Comparison of ENCODE assay signal across 19 mouse cellular contexts in the genomic region with DNA sequence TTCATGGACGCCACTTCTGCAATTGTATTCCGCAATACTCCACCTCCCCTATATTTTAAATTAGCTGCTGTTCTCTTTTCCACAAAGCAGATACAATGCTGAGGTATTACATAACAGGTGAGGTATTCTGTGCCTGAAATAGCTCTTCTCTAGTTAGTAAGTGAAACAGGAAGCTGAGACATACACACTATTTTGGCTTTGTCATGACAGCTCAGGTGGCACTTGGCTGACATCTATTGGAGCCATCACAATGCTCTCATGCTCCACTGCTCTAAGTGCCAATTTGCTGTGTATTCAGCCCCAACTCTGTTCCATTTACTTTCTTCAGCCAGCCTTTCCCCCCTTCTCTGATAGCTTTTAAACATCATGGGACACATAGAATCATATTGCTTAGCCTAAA.
DNase-seq lines count a peak whose midpoint lies in the region; ATAC-seq and TF ChIP-seq lines count a peak whose summit lies in the region.
"Had no signal": no experiment of that assay in that cellular context is flagged by ENCODE, and none has a peak within 500 bp of the region (broad histone marks: within the 10 kb centered on the region; RNA-seq: fewer than 3 reads in every experiment).

No protein-coding gene starts in this region.

- peak; percentile 2 for DNase-seq in cerebellum, adult 18-20 months
- no peak for DNase-seq in cerebellum, adult 11-12 months
- no peak for DNase-seq in midbrain, postnatal 0 days (ENCODE audit: low spot score)
- no peak for DNase-seq in midbrain, embryonic 10.5 days (ENCODE audit: low spot score)
- DNase-seq in cerebellum, postnatal 10 days, result peak; percentile 3 to 5
- DNase-seq in telencephalon, adult 2 months (ENCODE audit: low read depth, low spot score), result peak; percentile 31
- no peak for DNase-seq in heart, postnatal 36 days
- DNase-seq in thymus, adult 18-20 months, result no peak
- DNase-seq: gastrocnemius, adult 2 months; kidney, adult 2 months; layer of hippocampus, adult 9-11 months; thymus, postnatal 36 days had no signal

- no peak overlapping the region for H3K9ac ChIP-seq in midbrain, postnatal 0 days (replicated peaks; ENCODE audit: low read length, poor library complexity, severe bottlenecking)
- H3K9ac ChIP-seq: hindbrain, embryonic 15.5 days; neural tube, embryonic 15.5 days had no signal

- WGBS in midbrain, postnatal 0 days, result 86% methylated on average over 2 of the region's 2 CpGs
- WGBS in midbrain, embryonic 10.5 days, result 86% methylated on average over 2 of the region's 2 CpGs

- no peak overlapping the region for H3K4me2 ChIP-seq in midbrain, postnatal 0 days (ENCODE audit: low read depth, low read length, poor library complexity, severe bottlenecking)
- H3K4me2 ChIP-seq: hindbrain, embryonic 15.5 days; neural tube, embryonic 15.5 days had no signal

- H3K4me3 ChIP-seq in midbrain, postnatal 0 days (ENCODE audit: low read depth, low read length), result no peak overlapping the region
- no peak overlapping the region for H3K4me3 ChIP-seq in midbrain, embryonic 10.5 days
- H3K4me3 ChIP-seq: forebrain, embryonic 10.5 days; gastrocnemius, adult 2 months; hindbrain, embryonic 15.5 days; left cerebral cortex, adult 2 months; neural tube, embryonic 15.5 days had no signal

- no peak overlapping the region for H3K27ac ChIP-seq in midbrain, postnatal 0 days (ENCODE audit: low read depth, low read length)
- no peak overlapping the region for H3K27ac ChIP-seq in midbrain, embryonic 10.5 days (replicated peaks)
- H3K27ac ChIP-seq: forebrain, embryonic 10.5 days; gastrocnemius, adult 2 months; hindbrain, embryonic 15.5 days; kidney, postnatal 0 days; left cerebral cortex, adult 2 months; macrophage; neural tube, embryonic 15.5 days had no signal

- no peak for ATAC-seq in midbrain, postnatal 0 days (ENCODE audit: low FRiP score)
- ATAC-seq: midbrain, embryonic 16.5 days had no signal

- no peaks in the 10 kb centered on the region for H3K36me3 ChIP-seq in midbrain, postnatal 0 days (ENCODE audit: insufficient read depth, low read length)
- H3K36me3 ChIP-seq in midbrain, embryonic 10.5 days, result no peaks in the 10 kb centered on the region
- H3K36me3 ChIP-seq: forebrain, embryonic 10.5 days; hindbrain, embryonic 15.5 days; neural tube, embryonic 15.5 days had no signal

- TF ChIP-seq CTCF in midbrain, postnatal 0 days (IDR thresholded peaks at IDR 0.05), result peak; percentile 43

- H3K27me3 ChIP-seq in midbrain, postnatal 0 days (ENCODE audit: insufficient read depth, low read length), result no peaks in the 10 kb centered on the region
- no peaks in the 10 kb centered on the region for H3K27me3 ChIP-seq in midbrain, embryonic 10.5 days (ENCODE audit: low read depth, poor library complexity, severe bottlenecking)
- H3K27me3 ChIP-seq: hindbrain, embryonic 15.5 days; neural tube, embryonic 15.5 days had no signal

- intact Hi-C loops in heart, postnatal 36 days (cut with DNase I), result no loop called here

- no peaks in the 10 kb centered on the region for H3K4me1 ChIP-seq in midbrain, postnatal 0 days (ENCODE audit: insufficient read depth, low read length)
- H3K4me1 ChIP-seq in midbrain, embryonic 10.5 days, result no peaks in the 10 kb centered on the region
- H3K4me1 ChIP-seq: forebrain, embryonic 10.5 days; hindbrain, embryonic 15.5 days; neural tube, embryonic 15.5 days had no signal

- H3K9me3 ChIP-seq in midbrain, postnatal 0 days (ENCODE audit: low read length), result no peaks in the 10 kb centered on the region
- no peaks in the 10 kb centered on the region for H3K9me3 ChIP-seq in midbrain, embryonic 10.5 days (replicated peaks)
- H3K9me3 ChIP-seq: forebrain, embryonic 10.5 days; hindbrain, embryonic 15.5 days; neural tube, embryonic 15.5 days had no signal

Comparison
In these comparisons a context has a peak if more than half of its experiments do, and no peak if none do; other contexts are left out.
1. DNase-seq: peak in cerebellum, adult 18-20 months (2 of 2), cerebellum, postnatal 10 days (2 of 2) and telencephalon, adult 2 months (single experiment); none in cerebellum, adult 11-12 months (single experiment), midbrain, postnatal 0 days (single experiment), midbrain, embryonic 10.5 days (single experiment), heart, postnatal 36 days (0 of 2) and thymus, adult 18-20 months (0 of 2).